Mouse (Mus musculus) layer of hippocampus, postnatal 25 days (tissue): ENCODE measurements around the gene Aff2. TPM values are rescaled to one million over a fixed set of nuclear protein-coding genes. Genes with fewer than 3 reads are reported as not detected.

ENCODE experiments used
- DNase-seq, 2 experiments: peaks; one replicate each; pipeline ENCODE4 v3.0.0; 2022; ENCODE audit warnings: mixed read lengths in 2 of 2, low spot score in 1 of 2; ENCODE audit errors: extremely low spot score in 1 of 2
- total RNA-seq, 2 experiments: library from RNA; stranded (reverse); gene quantifications; 2 replicates each; pipeline ENCODE4 v1.2.3; 2021

Aff2 gene
- total RNA-seq, 2 experiments from 2014 or later = 16.6 to 19.1 TPM

GRCm38 (mm10) chrX:69698840-69699239 lies 338.7 kb downstream of the Aff2 start:
- no peak for DNase-seq

- DNase-seq = no peak
These were observed 378.9 kb downstream of the Aff2 start for GRCm38 (mm10) chrX:69738972-69739371.

- no peak for DNase-seq
These were observed 385.0 kb downstream of the Aff2 start for GRCm38 (mm10) chrX:69744962-69745597.

GRCm38 (mm10) chrX:69801890-69802439 lies 441.9 kb downstream of the Aff2 start:
- peak in 1 of 2 experiments; percentile 13 for DNase-seq

GRCm38 (mm10) chrX:69802481-69802880 lies 442.4 kb downstream of the Aff2 start:
- no peak for DNase-seq

- peak in 1 of 2 experiments; percentile 9 for DNase-seq
These were observed 451.7 kb downstream of the Aff2 start for GRCm38 (mm10) chrX:69811798-69812197.

GRCm38 (mm10) chrX:69815054-69815453 lies 455.0 kb downstream of the Aff2 start:
- no peak for DNase-seq

- DNase-seq = no peak
These were observed 457.6 kb downstream of the Aff2 start for GRCm38 (mm10) chrX:69817679-69818078.

GRCm38 (mm10) chrX:69818188-69818587 lies 458.1 kb downstream of the Aff2 start:
- no peak for DNase-seq

GRCm38 (mm10) chrX:69867601-69868000 lies 507.5 kb downstream of the Aff2 start:
- DNase-seq = no peak

GRCm38 (mm10) chrX:69891713-69892112 lies 531.6 kb downstream of the Aff2 start:
- no peak for DNase-seq
